ENCODE assay signal across 8 mouse cellular contexts in genomic region chr1:53823687-53824445, GRCm38 (mm10). TPM values are rescaled to one million over a fixed set of nuclear protein-coding genes. Genes with fewer than 3 reads are reported as not detected.
DNase-seq lines count a peak whose midpoint lies in the region; ATAC-seq and TF ChIP-seq lines count a peak whose summit lies in the region.

No protein-coding gene starts in this region.

- no peak for TF ChIP-seq CTCF in left cerebral cortex, adult 2 months (IDR thresholded peaks at IDR 0.05)

- peak; percentile 93 for ATAC-seq in forebrain, embryonic 14.5 days
- ATAC-seq in hindbrain, embryonic 16.5 days, result peak; percentile 95

- no peak overlapping the region for H3K27ac ChIP-seq in forebrain, embryonic 14.5 days (ENCODE audit: low read depth, low read length)
- H3K27ac ChIP-seq in hindbrain, embryonic 16.5 days (ENCODE audit: low read depth, low read length), result peak overlapping the region; percentile 58
- peak overlapping the region; percentile 70 for H3K27ac ChIP-seq in left cerebral cortex, adult 2 months

- no peak overlapping the region for H3K9ac ChIP-seq in forebrain, embryonic 14.5 days (ENCODE audit: low read length)
- no peak overlapping the region for H3K9ac ChIP-seq in hindbrain, embryonic 16.5 days (ENCODE audit: low read depth, low read length)

- H3K9me3 ChIP-seq in forebrain, embryonic 14.5 days (replicated peaks; ENCODE audit: control insufficient read depth, low read length), result no peaks in the 10 kb centered on the region
- H3K9me3 ChIP-seq in hindbrain, embryonic 16.5 days (ENCODE audit: control insufficient read depth, low read length), result no peaks in the 10 kb centered on the region
- H3K9me3 ChIP-seq in megakaryocyte, embryonic 14.5 days, result no peaks in the 10 kb centered on the region

- no peaks in the 10 kb centered on the region for H3K36me3 ChIP-seq in forebrain, embryonic 14.5 days (ENCODE audit: control insufficient read depth, insufficient read depth, low read length)
- peaks cover 2% of the 10 kb centered on the region; the same call in 1 of the 2 replicates for H3K36me3 ChIP-seq in hindbrain, embryonic 16.5 days (ENCODE audit: control insufficient read depth, insufficient read depth, low read length)
- no peaks in the 10 kb centered on the region for H3K36me3 ChIP-seq in megakaryocyte, embryonic 14.5 days (replicated peaks; ENCODE audit: low read length)

- no peak overlapping the region for H3K4me3 ChIP-seq in forebrain, embryonic 14.5 days (ENCODE audit: low read depth, low read length)
- no peak overlapping the region for H3K4me3 ChIP-seq in hindbrain, embryonic 16.5 days (ENCODE audit: low read length)
- H3K4me3 ChIP-seq in left cerebral cortex, adult 2 months, result peak overlapping the region; percentile 14; the same call in 1 of the 2 replicates
- H3K4me3 ChIP-seq in megakaryocyte, embryonic 14.5 days (replicated peaks), result peak overlapping the region; percentile 82

- DNase-seq in CD4-positive helper T cell, adult 2 months (ENCODE audit: low read depth, low spot score), result peak; percentile 85
- peak; percentile 89 for DNase-seq in ZHBTc4 (ENCODE audit: low read depth, low spot score)
- peak; percentile 81 for DNase-seq in forebrain, embryonic 14.5 days (ENCODE audit: low spot score)
- peak in 1 of 2 experiments; percentile 24 for DNase-seq in left cerebral cortex, adult 2 months (ENCODE audit: extremely low spot score in 1 of 2, low spot score in 2 of 2)
- DNase-seq in right cerebral cortex, postnatal 4 days, result peak; percentile 14
- DNase-seq in urinary bladder, postnatal 4 days (ENCODE audit: low spot score in 2 of 2), result no peak

- 3% methylated on average over 10 of the region's 10 CpGs for WGBS in forebrain, embryonic 14.5 days
- 2% methylated on average over 10 of the region's 10 CpGs for WGBS in hindbrain, embryonic 16.5 days

- peaks cover 4% of the 10 kb centered on the region; the same call in 1 of the 2 replicates for H3K4me1 ChIP-seq in forebrain, embryonic 14.5 days (ENCODE audit: control insufficient read depth, insufficient read depth, low read length)
- H3K4me1 ChIP-seq in hindbrain, embryonic 16.5 days (ENCODE audit: control insufficient read depth, insufficient read depth, low read depth, low read length), result peaks cover 9% of the 10 kb centered on the region
- H3K4me1 ChIP-seq in megakaryocyte, embryonic 14.5 days, result peaks cover 33% of the 10 kb centered on the region

- no peaks in the 10 kb centered on the region for H3K27me3 ChIP-seq in forebrain, embryonic 14.5 days (replicated peaks; ENCODE audit: control insufficient read depth, insufficient read depth, low read length)
- no peaks in the 10 kb centered on the region for H3K27me3 ChIP-seq in hindbrain, embryonic 16.5 days (replicated peaks; ENCODE audit: control insufficient read depth, insufficient read depth, low read length)
- H3K27me3 ChIP-seq in megakaryocyte, embryonic 14.5 days (replicated peaks), result no peaks in the 10 kb centered on the region

- H3K4me2 ChIP-seq in forebrain, embryonic 14.5 days (ENCODE audit: low read length), result peak overlapping the region; percentile 30
- peak overlapping the region; percentile 48 for H3K4me2 ChIP-seq in hindbrain, embryonic 16.5 days (ENCODE audit: low read length)

- intact Hi-C loops in left cerebral cortex, adult 2 months (cut with DNase I), result no loop called here

RNA-seq across cellular contexts. Expression of gene Stk17b, which starts 38.8 kb away (rescaled TPM):
- 7.4 and 7.7 TPM in 2 replicates for polyA plus RNA-seq in forebrain, embryonic 14.5 days (2014; fragmentation: Nextera tagmentation; extraction: Ambion mirVana)
- polyA plus RNA-seq in hindbrain, embryonic 16.5 days (2015; fragmentation: Nextera tagmentation; extraction: Ambion mirVana), result 4.9 and 6.2 TPM in 2 replicates
- total RNA-seq in left cerebral cortex, adult 2 months (2021), result 1 to 10 TPM; 5.3 to 7.6 TPM
- polyA plus RNA-seq in megakaryocyte, embryonic 14.5 days (2012; ENCODE audit: insufficient read depth, low replicate concordance), result 1.4 TPM in 1 of 2 replicates, not detected in the other

Comparison
In these comparisons a context has a peak if more than half of its experiments do, and no peak if none do; other contexts are left out.
1. DNase-seq: peak in CD4-positive helper T cell, adult 2 months (single experiment), ZHBTc4 (single experiment), forebrain, embryonic 14.5 days (single experiment) and right cerebral cortex, postnatal 4 days (single experiment); none in urinary bladder, postnatal 4 days (0 of 2).
2. H3K4me3 ChIP-seq: peak in left cerebral cortex, adult 2 months (single experiment) and megakaryocyte, embryonic 14.5 days (single experiment); none in forebrain, embryonic 14.5 days (single experiment) and hindbrain, embryonic 16.5 days (single experiment).